Mouse (Mus musculus) CH12.LX (cell line): Measurements from ENCODE around the gene 1700093K21Rik. TPM values are rescaled to one million over a fixed set of nuclear protein-coding genes. Genes with fewer than 3 reads are reported as not detected.

Source experiments
- DNase-seq: peaks from one replicate; pipeline ENCODE4 v3.0.0-alpha.2; 2013; ENCODE audit errors: extremely low read depth
- H3K27ac ChIP-seq: 2 replicates; pipeline ENCODE4 v1.5.1; 2012; ENCODE audit warnings: low read depth, mild to moderate bottlenecking, control low read depth, moderate library complexity; ENCODE audit not compliant: insufficient read depth
- H3K27me3 ChIP-seq: replicated peaks from 2 replicates; pipeline ENCODE3; 2012; ENCODE audit warnings: inconsistent platforms
- H3K36me3 ChIP-seq, 2 experiments: replicated peaks in 1 of 2; 2 replicates each; pipeline versions ENCODE3 to v1.6.1; 2012; ENCODE audit warnings: inconsistent platforms in 1 of 2, low read length in 1 of 2, mild to moderate bottlenecking in 1 of 2, mixed read lengths in 1 of 2, moderate library complexity in 1 of 2; ENCODE audit not compliant: control insufficient read depth in 1 of 2, insufficient read depth in 1 of 2
- H3K4me1 ChIP-seq, 2 experiments: 2 replicates each; pipeline ENCODE4 v1.6.1; 2012; ENCODE audit warnings: inconsistent platforms in 1 of 2, moderate library complexity in 1 of 2; ENCODE audit not compliant: insufficient read depth in 2 of 2, control insufficient read depth in 1 of 2
- H3K4me2 ChIP-seq: 2 replicates; pipeline ENCODE4 v1.6.1; 2012; ENCODE audit warnings: low read depth, mild to moderate bottlenecking, control low read depth; ENCODE audit not compliant: poor library complexity, insufficient read depth, severe bottlenecking
- H3K4me3 ChIP-seq, 3 experiments: fragments of 150-350 bp in 1 of 3; sonication (generic) in 1 of 3; replicated peaks in 1 of 3; 2 replicates each; pipeline versions ENCODE3 to v1.5.1; 2011 to 2012; ENCODE audit warnings: low read depth in 2 of 3, low read length in 2 of 3, mild to moderate bottlenecking in 2 of 3, moderate library complexity in 2 of 3, control low read depth in 1 of 3, improper control_type of control experiment in 1 of 3, inconsistent platforms in 1 of 3, mixed read lengths in 1 of 3; ENCODE audit not compliant: poor library complexity in 1 of 3
- H3K79me2 ChIP-seq: replicated peaks from 2 replicates; pipeline ENCODE4 v1.6.1; 2012; ENCODE audit warnings: mild to moderate bottlenecking, moderate library complexity; ENCODE audit not compliant: control insufficient read depth, poor library complexity, insufficient read depth, severe bottlenecking; ENCODE audit errors: extremely low read depth
- H3K9ac ChIP-seq: 2 replicates; pipeline ENCODE4 v1.6.1; 2012; ENCODE audit warnings: low read depth, mild to moderate bottlenecking, control low read depth, moderate library complexity; ENCODE audit not compliant: insufficient read depth
- H3K9me3 ChIP-seq: replicated peaks from 2 replicates; pipeline ENCODE3; 2012; ENCODE audit warnings: low read length, inconsistent platforms, mixed read lengths
- BHLHE40 ChIP-seq: IDR thresholded peaks from 2 replicates; pipeline ENCODE4 v1.6.1; 2011; ENCODE audit warnings: mild to moderate bottlenecking, low read depth, low read length, improper control_type of control experiment
- CHD1 ChIP-seq: IDR thresholded peaks from 2 replicates; pipeline ENCODE4 v1.6.1; 2012; ENCODE audit warnings: low read depth, low read length, improper control_type of control experiment, inconsistent platforms
- CTCF ChIP-seq, 2 experiments: IDR thresholded peaks in 1 of 2; conservative IDR thresholded peaks in 1 of 2; 2 replicates each; pipeline ENCODE4 v1.5.1; 2011 to 2012; ENCODE audit warnings: low read depth in 2 of 2, low read length in 2 of 2, improper control_type of control experiment in 1 of 2, inconsistent platforms in 1 of 2, mild to moderate bottlenecking in 1 of 2, moderate library complexity in 1 of 2
- E2F4 ChIP-seq: IDR thresholded peaks from 2 replicates; pipeline ENCODE4 v1.6.1; 2011; ENCODE audit warnings: low read depth, low read length, improper control_type of control experiment; ENCODE audit not compliant: insufficient replicate concordance
- ELF1 ChIP-seq: IDR thresholded peaks from 2 replicates; pipeline ENCODE4 v1.6.1; 2014; ENCODE audit warnings: low read depth, mild to moderate bottlenecking, inconsistent platforms, low read length, improper control_type of control experiment
- EP300 ChIP-seq: IDR thresholded peaks from 2 replicates; pipeline ENCODE4 v1.6.1; 2011; ENCODE audit warnings: low read length, improper control_type of control experiment
- GABPA ChIP-seq: IDR thresholded peaks from 2 replicates; pipeline ENCODE4 v1.6.1; 2012; ENCODE audit warnings: low read depth, low read length, improper control_type of control experiment, inconsistent platforms; ENCODE audit not compliant: insufficient replicate concordance
- HCFC1 ChIP-seq: IDR thresholded peaks from 2 replicates; pipeline ENCODE4 v1.6.1; 2012; ENCODE audit warnings: low read depth, mild to moderate bottlenecking, inconsistent platforms, low read length, improper control_type of control experiment
- IRF4 ChIP-seq: IDR thresholded peaks from 2 replicates; pipeline ENCODE4 v1.6.1; 2014; ENCODE audit warnings: low read depth, mild to moderate bottlenecking, inconsistent platforms, low read length, improper control_type of control experiment
- JUND ChIP-seq: conservative IDR thresholded peaks from 2 replicates; pipeline ENCODE4 v1.6.1; 2011; ENCODE audit warnings: low read depth, low read length, improper control_type of control experiment
- MAFK ChIP-seq: IDR thresholded peaks from 2 replicates; pipeline ENCODE4 v1.6.1; 2011; ENCODE audit warnings: low read length, improper control_type of control experiment; ENCODE audit not compliant: insufficient replicate concordance
- MAX ChIP-seq: IDR thresholded peaks from 2 replicates; pipeline ENCODE4 v1.6.1; 2011; ENCODE audit warnings: low read length, improper control_type of control experiment
- MAZ ChIP-seq: IDR thresholded peaks from 2 replicates; pipeline ENCODE4 v1.6.1; 2012; ENCODE audit warnings: low read depth, mild to moderate bottlenecking, inconsistent platforms, low read length, improper control_type of control experiment, moderate library complexity
- MXI1 ChIP-seq: IDR thresholded peaks from 2 replicates; pipeline ENCODE4 v1.6.1; 2011; ENCODE audit warnings: mild to moderate bottlenecking, low read depth, low read length, improper control_type of control experiment
- MYC ChIP-seq: IDR thresholded peaks from 2 replicates; pipeline ENCODE4 v1.6.1; 2011; ENCODE audit warnings: low read depth, mild to moderate bottlenecking, improper control_type of control experiment, low read length
- NRF1 ChIP-seq: IDR thresholded peaks from 2 replicates; pipeline ENCODE4 v1.6.1; 2014; ENCODE audit warnings: low read depth, mild to moderate bottlenecking, inconsistent platforms, low read length, improper control_type of control experiment, moderate library complexity
- PAX5 ChIP-seq: IDR thresholded peaks from 2 replicates; pipeline ENCODE4 v1.6.1; 2012; ENCODE audit warnings: low read length, inconsistent platforms, mixed read lengths
- POLR2A ChIP-seq: IDR thresholded peaks from 2 replicates; pipeline ENCODE4 v1.6.1; 2011; ENCODE audit warnings: low read depth, mild to moderate bottlenecking, improper control_type of control experiment, low read length
- POLR2AphosphoS2 ChIP-seq: IDR thresholded peaks from 2 replicates; pipeline ENCODE4 v1.6.1; 2011; ENCODE audit warnings: low read depth, low read length, improper control_type of control experiment
- RAD21 ChIP-seq: IDR thresholded peaks from 2 replicates; pipeline ENCODE4 v1.6.1; 2011; ENCODE audit warnings: low read depth, mild to moderate bottlenecking, low read length, improper control_type of control experiment, moderate library complexity
- RCOR1 ChIP-seq: conservative IDR thresholded peaks from 2 replicates; pipeline ENCODE4 v1.6.1; 2012; ENCODE audit warnings: low read depth, mild to moderate bottlenecking, inconsistent platforms, low read length, improper control_type of control experiment
- SIN3A ChIP-seq: IDR thresholded peaks from 2 replicates; pipeline ENCODE4 v1.6.1; 2012; ENCODE audit warnings: low read length, improper control_type of control experiment, inconsistent platforms
- SMC3 ChIP-seq: IDR thresholded peaks from 2 replicates; pipeline ENCODE4 v1.6.1; 2011; ENCODE audit warnings: low read depth, low read length, improper control_type of control experiment
- TBP ChIP-seq: conservative IDR thresholded peaks from 2 replicates; pipeline ENCODE4 v1.6.1; 2011; ENCODE audit warnings: low read depth, low read length, improper control_type of control experiment
- TCF12 ChIP-seq: IDR thresholded peaks from 2 replicates; pipeline ENCODE4 v1.6.1; 2014; ENCODE audit warnings: low read depth, mild to moderate bottlenecking, inconsistent platforms, low read length, improper control_type of control experiment
- UBTF ChIP-seq: IDR thresholded peaks from 2 replicates; pipeline ENCODE4 v1.6.1; 2012; ENCODE audit warnings: low read depth, mild to moderate bottlenecking, inconsistent platforms, low read length, improper control_type of control experiment, moderate library complexity
- USF1 ChIP-seq: IDR thresholded peaks from 2 replicates; pipeline ENCODE4 v1.6.1; 2014; ENCODE audit warnings: low read depth, mild to moderate bottlenecking, inconsistent platforms, low read length, improper control_type of control experiment
- USF2 ChIP-seq: conservative IDR thresholded peaks from 2 replicates; pipeline ENCODE4 v1.6.1; 2011; ENCODE audit warnings: low read depth, low read length, improper control_type of control experiment
- ZC3H11A ChIP-seq: IDR thresholded peaks from 2 replicates; pipeline ENCODE4 v1.6.1; 2012; ENCODE audit warnings: low read depth, mild to moderate bottlenecking, inconsistent platforms, low read length, improper control_type of control experiment
- ZKSCAN1 ChIP-seq: IDR thresholded peaks from 2 replicates; pipeline ENCODE4 v1.6.1; 2012; ENCODE audit warnings: low read depth, inconsistent platforms, low read length, improper control_type of control experiment, borderline replicate concordance
- ZNF384 ChIP-seq: IDR thresholded peaks from 2 replicates; pipeline ENCODE4 v1.6.1; 2012; ENCODE audit warnings: low read depth, low read length, improper control_type of control experiment, inconsistent platforms
- dilution Hi-C: fragments of 300-500 bp; cut with MboI; formaldehyde crosslinking; loops from 2 replicates; pipeline ENCODE4 v1.14.3; 2020; ENCODE audit warnings: low sequenced_read_pairs; ENCODE audit not compliant: extremely low pct_unique_long_range_greater_than_20kb, extremely low pct_ligation_motif_present
- in situ Hi-C: fragments of 300-500 bp; cut with MboI; formaldehyde crosslinking; loops from 3 replicates; pipeline ENCODE4 v1.14.3; 2019; ENCODE audit warnings: low sequenced_read_pairs, low pct_ligation_motif_present, low pct_unique_long_range_greater_than_20kb, mixed read lengths
- polyA plus RNA-seq: library from polyadenylated mRNA; unstranded; fragments of >175 nt; gene quantifications from 2 replicates; pipeline ENCODE4 v1.2.1, GENCODE M21; 2012; ENCODE audit warnings: low read depth; ENCODE audit not compliant: insufficient read length
- total RNA-seq, 2 experiments: library from RNA; depleted of rRNA; stranded (reverse); fragments of 300-350 nt in 1 of 2; fragments of >200 nt in 1 of 2; gene quantifications; 2 replicates each; pipeline ENCODE4 v1.2.3; 2012 to 2014

Gene 1700093K21Rik
- total and polyA plus RNA-seq, 3 experiments: not detected

DNA sequence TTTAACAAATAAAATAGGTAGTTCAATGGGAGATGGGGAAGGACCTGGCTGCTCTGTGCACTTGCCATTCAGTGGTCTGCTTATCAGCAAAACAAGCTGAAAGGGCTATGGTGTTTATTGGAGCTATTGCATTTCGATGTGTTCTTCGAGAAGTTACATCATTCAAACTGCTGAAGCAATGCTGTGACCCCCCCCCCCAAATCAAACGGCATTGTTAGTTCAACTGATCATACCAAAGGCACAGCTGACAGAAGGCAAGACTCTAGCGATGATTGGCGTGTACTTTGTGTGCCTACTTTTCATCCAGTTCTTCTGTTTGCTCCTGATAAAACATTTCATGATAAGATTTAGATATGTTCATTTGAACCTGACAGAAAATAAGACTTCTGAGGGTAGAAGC is 22.3 kb downstream of the 1700093K21Rik start:
- dilution Hi-C loops (no loop called here), in situ Hi-C loops (no loop called here)
- Histone ChIP-seq H3K27ac (no peak overlapping the region), H3K9ac (peak overlapping the region; percentile 8; the same call in 1 of the 2 replicates), H3K36me3 (peaks cover 22 to 29% of the 10 kb centered on the region in 2 experiments), H3K9me3 (no peaks in the 10 kb centered on the region), H3K4me3 (peak overlapping the region in 2 of 3 experiments; percentile 40 to 51), H3K4me1 (peaks cover 11 to 28% of the 10 kb centered on the region in 2 experiments; a peak in 3 of 4 replicates), H3K4me2 (peak overlapping the region; percentile 23), H3K27me3 (peaks cover 8% of the 10 kb centered on the region), H3K79me2 (peaks cover 25% of the 10 kb centered on the region)
- DNase-seq: no peak
- peak; percentile 34; the same call in 1 of the 2 replicates for TF ChIP-seq EP300
- peak; percentile 44; the same call in 1 of the 2 replicates for TF ChIP-seq MAX
- no peak for TF ChIP-seq TCF12
- TF ChIP-seq BHLHE40: peak; percentile 11; the same call in 1 of the 2 replicates
- TF ChIP-seq IRF4: peak; percentile 3; the same call in 1 of the 2 replicates

DNA sequence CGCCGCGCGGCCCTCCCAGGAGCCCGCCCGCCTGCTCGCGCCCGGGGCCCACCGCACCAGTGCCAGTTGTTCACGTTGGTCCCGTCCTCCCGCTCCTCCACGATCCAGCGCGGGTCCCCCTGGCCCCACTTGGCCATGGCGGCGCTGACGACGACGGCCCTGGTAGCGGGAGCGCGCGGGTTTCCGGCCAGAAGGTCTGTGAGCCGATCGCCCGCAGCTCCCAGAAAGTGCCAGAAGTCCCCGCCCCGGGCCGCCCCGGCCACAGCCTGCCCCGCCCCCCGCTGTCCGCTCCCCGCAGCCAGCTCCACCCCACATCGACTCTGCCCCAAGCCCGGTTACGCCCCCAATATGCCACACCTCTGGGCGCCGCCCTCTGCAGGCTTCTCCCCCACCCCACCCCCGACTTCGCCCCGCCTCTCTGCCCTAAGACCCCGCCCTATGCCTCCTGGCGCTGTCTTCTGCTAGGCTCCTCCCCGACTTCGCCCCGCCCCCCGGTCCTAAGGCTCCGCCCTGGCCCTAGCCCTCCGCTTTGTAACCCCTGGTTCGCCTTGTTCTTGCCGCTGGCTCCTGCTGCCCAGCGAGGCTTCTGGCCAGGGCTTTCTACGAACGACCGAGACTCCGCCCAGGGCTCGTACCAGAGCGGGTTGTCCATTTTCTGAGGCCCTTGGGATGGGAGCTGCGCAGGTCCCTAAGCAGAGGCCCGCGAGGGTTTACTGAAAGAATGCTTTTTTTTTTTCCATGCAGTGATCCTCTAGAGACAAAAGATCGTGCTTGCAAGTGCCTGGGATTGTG is 23.0 kb downstream of the 1700093K21Rik start, which contains the start of gene Ahsa2:
Gene Ahsa2 (minus strand): TSS at position 313 of the 792 bp plus-strand sequence.
- peak within 1 kb of the TSS; percentile 84 for H3K9ac ChIP-seq
- H3K4me3 ChIP-seq: peak within 1 kb of the TSS; percentile 79 to 93 (median 88)
- peaks cover 27 to 36% of the 10 kb centered on the region in 2 experiments for H3K36me3 ChIP-seq
- H3K79me2 ChIP-seq: peaks cover 25% of the 10 kb centered on the region
- DNase-seq: peak; percentile 97
- in situ Hi-C loops (no loop called here), dilution Hi-C loops (no loop called here)
- peaks cover 8% of the 10 kb centered on the region for H3K27me3 ChIP-seq
- peaks cover 11 to 28% of the 10 kb centered on the region in 2 experiments; a peak in 3 of 4 replicates for H3K4me1 ChIP-seq
- H3K27ac ChIP-seq: peak within 1 kb of the TSS; percentile 64
- H3K4me2 ChIP-seq: peak within 1 kb of the TSS; percentile 47
- no peaks in the 10 kb centered on the region for H3K9me3 ChIP-seq
- TF ChIP-seq POLR2AphosphoS2 (0 out of 2 replicates have a peak, but pooled peaks have one; percentile 52), UBTF (0 out of 2 replicates have a peak, but pooled peaks have one; percentile 49), MYC (no peak), CTCF (conservative IDR thresholded peaks at IDR 0.05 in 1 of 2, IDR thresholded peaks at IDR 0.05 in 1 of 2; ENCODE audit: low read depth in 2 of 2, low read length in 2 of 2) (no peak), TBP (no peak), ZC3H11A (no peak), NRF1 (peak; percentile 65), MXI1 (no peak; the same call in 1 of the 2 replicates), POLR2A (peak; percentile 85), MAFK (no peak), EP300 (no peak), BHLHE40 (no peak), MAZ (no peak), ZKSCAN1 (no peak), GABPA (no peak), ELF1 (no peak), RAD21 (no peak), SIN3A (no peak; the same call in 1 of the 2 replicates), ZNF384 (peak; percentile 90), MAX (no peak), PAX5 (no peak), SMC3 (no peak), HCFC1 (no peak; the same call in 1 of the 2 replicates), RCOR1 (no peak), CHD1 (no peak), E2F4 (no peak), USF2 (no peak), JUND (no peak), USF1 (no peak)
